Mouse (Mus musculus) E14TG2a.4 (cell line): ENCODE results near the gene Tbc1d19.

Experiments used
- CTCF ChIP-seq: conservative IDR thresholded peaks from 2 replicates; pipeline ENCODE4 v1.5.1; 2014; ENCODE audit warnings: low read length
- NANOG ChIP-seq: IDR thresholded peaks from 2 replicates; pipeline ENCODE4 v1.6.1; 2014; ENCODE audit warnings: borderline replicate concordance, low read length, mixed read lengths

DNA sequence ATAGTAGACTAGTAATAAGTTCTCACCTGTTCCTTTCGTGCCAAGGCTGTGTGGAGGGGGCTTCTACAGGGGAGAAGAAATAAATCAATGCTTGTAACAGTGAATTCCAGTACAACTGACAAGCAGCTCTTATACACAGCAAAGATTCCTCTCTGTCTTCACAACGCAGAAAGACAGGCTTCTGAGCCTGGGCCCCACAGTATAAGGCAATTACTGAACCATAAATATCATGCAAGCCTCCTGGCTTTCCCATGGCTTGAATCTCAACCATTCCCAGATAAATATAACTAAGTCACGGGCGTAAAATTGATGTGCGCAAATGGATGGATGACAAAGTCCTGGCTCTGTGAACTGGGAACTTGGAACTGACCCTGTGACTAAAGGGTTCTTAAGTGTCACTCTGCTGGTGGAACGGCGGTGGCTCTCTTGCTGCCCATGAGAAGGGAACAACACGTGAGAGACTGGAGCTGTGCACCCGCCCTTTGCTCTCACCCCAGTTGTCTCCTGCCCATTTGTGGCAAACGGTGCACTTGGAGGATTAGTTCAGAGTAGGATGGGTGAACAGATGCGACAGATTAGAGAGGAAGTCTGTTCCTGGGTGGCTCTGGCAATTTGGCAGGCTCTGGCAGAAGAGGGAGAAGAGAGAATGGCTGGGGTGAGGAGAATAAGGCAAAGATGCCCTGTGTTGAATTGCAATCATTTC lies 132.1 kb downstream of the Tbc1d19 start:
- TF ChIP-seq CTCF (no peak), NANOG (no peak)
